Mouse (Mus musculus) liver, adult 2 months (tissue): Measurements from ENCODE around the gene Rtn4ip1. TPM values are rescaled to one million over a fixed set of nuclear protein-coding genes. Genes with fewer than 3 reads are reported as not detected.

ENCODE experiments used
- DNase-seq: peaks from one replicate; pipeline ENCODE4 v3.0.0-alpha.2; 2011; ENCODE audit warnings: low read depth, low spot score; ENCODE audit errors: extremely low read depth
- H3K27ac ChIP-seq: fragments of 200-500 bp; replicated peaks from 2 replicates; pipeline ENCODE4 v1.5.1; 2012; ENCODE audit warnings: low read depth, mild to moderate bottlenecking, control low read depth, inconsistent platforms, low read length; ENCODE audit not compliant: insufficient read depth
- H3K27me3 ChIP-seq: fragments of 200-500 bp; 2 replicates; pipeline ENCODE4 v1.6.1; 2012; ENCODE audit warnings: mild to moderate bottlenecking, moderate library complexity, low read length, inconsistent platforms; ENCODE audit not compliant: control insufficient read depth, insufficient read depth
- H3K36me3 ChIP-seq: fragments of 200-500 bp; 2 replicates; pipeline ENCODE4 v1.6.1; 2012; ENCODE audit warnings: low read length, inconsistent platforms; ENCODE audit not compliant: control insufficient read depth, insufficient read depth
- H3K4me1 ChIP-seq: fragments of 200-500 bp; 2 replicates; pipeline ENCODE4 v1.6.1; 2011; ENCODE audit warnings: low read length; ENCODE audit not compliant: control insufficient read depth, insufficient read depth
- H3K4me3 ChIP-seq: fragments of 200-500 bp; 2 replicates; pipeline ENCODE4 v1.5.1; 2011; ENCODE audit warnings: low read depth, mild to moderate bottlenecking, control low read depth, low read length, moderate library complexity; ENCODE audit not compliant: insufficient read depth
- H3K79me2 ChIP-seq: fragments of 200-500 bp; 2 replicates; pipeline ENCODE4 v1.6.1; 2012; ENCODE audit warnings: inconsistent platforms, mild to moderate bottlenecking, low read length, moderate library complexity; ENCODE audit not compliant: control insufficient read depth, insufficient read depth
- H3K9ac ChIP-seq: fragments of 200-500 bp; 2 replicates; pipeline ENCODE4 v1.6.1; 2012; ENCODE audit warnings: low read depth, mild to moderate bottlenecking, control low read depth, inconsistent platforms, low read length
- CTCF ChIP-seq: fragments of 200-500 bp; IDR thresholded peaks from 2 replicates; pipeline ENCODE4 v1.5.1; 2011; ENCODE audit warnings: low read depth, low read length, control low read depth
- POLR2A ChIP-seq: fragments of 200-500 bp; IDR thresholded peaks from 2 replicates; pipeline ENCODE4 v1.6.1; 2011; ENCODE audit warnings: low read length, control low read depth; ENCODE audit not compliant: insufficient read depth; ENCODE audit errors: extremely low read depth
- WGBS: fragments of 180-500 bp; shearing (Covaris S2); methylation state at CpG from one replicate; pipeline ENCODE4 v1.1.7; 2018; 5-methylcytosine and 5-hydroxymethylcytosine counted together
- polyA plus RNA-seq: library from polyadenylated mRNA; depleted of rRNA; stranded (reverse); fragments of >200 nt; gene quantifications from 2 replicates; pipeline ENCODE4 v1.2.3, GENCODE M21; 2012
- total RNA-seq: library from RNA; depleted of rRNA; stranded (reverse); fragments of >200 nt; gene quantifications from 2 replicates; pipeline ENCODE4 v1.2.3, GENCODE M21; 2014

Gene Rtn4ip1
- total and polyA plus RNA-seq, 2 experiments: 12.8 to 13.8 TPM

GRCm38 (mm10) chr10:43992506-43992905 is 90.9 kb downstream of the Rtn4ip1 start:
- no peak overlapping the region for H3K9ac ChIP-seq
- WGBS: 88% methylated on average over 5 of the region's 5 CpGs
- peaks cover 24% of the 10 kb centered on the region for H3K36me3 ChIP-seq
- no peaks in the 10 kb centered on the region for H3K27me3 ChIP-seq
- no peaks in the 10 kb centered on the region for H3K79me2 ChIP-seq
- no peak for DNase-seq
- H3K4me3 ChIP-seq: no peak overlapping the region
- no peak overlapping the region for H3K27ac ChIP-seq
- no peaks in the 10 kb centered on the region for H3K4me1 ChIP-seq
- no peak for TF ChIP-seq CTCF
- TF ChIP-seq POLR2A: no peak

GRCm38 (mm10) chr10:43993198-43993597 is 91.6 kb downstream of the Rtn4ip1 start:
- H3K9ac ChIP-seq: no peak overlapping the region
- no peak overlapping the region for H3K4me3 ChIP-seq
- H3K36me3 ChIP-seq: peaks cover 21% of the 10 kb centered on the region
- no peaks in the 10 kb centered on the region for H3K79me2 ChIP-seq
- TF ChIP-seq POLR2A (no peak), CTCF (no peak)
- 59% methylated on average over 6 of the region's 6 CpGs for WGBS
- no peaks in the 10 kb centered on the region for H3K27me3 ChIP-seq
- no peak for DNase-seq
- no peaks in the 10 kb centered on the region for H3K4me1 ChIP-seq
- H3K27ac ChIP-seq: no peak overlapping the region

DNA sequence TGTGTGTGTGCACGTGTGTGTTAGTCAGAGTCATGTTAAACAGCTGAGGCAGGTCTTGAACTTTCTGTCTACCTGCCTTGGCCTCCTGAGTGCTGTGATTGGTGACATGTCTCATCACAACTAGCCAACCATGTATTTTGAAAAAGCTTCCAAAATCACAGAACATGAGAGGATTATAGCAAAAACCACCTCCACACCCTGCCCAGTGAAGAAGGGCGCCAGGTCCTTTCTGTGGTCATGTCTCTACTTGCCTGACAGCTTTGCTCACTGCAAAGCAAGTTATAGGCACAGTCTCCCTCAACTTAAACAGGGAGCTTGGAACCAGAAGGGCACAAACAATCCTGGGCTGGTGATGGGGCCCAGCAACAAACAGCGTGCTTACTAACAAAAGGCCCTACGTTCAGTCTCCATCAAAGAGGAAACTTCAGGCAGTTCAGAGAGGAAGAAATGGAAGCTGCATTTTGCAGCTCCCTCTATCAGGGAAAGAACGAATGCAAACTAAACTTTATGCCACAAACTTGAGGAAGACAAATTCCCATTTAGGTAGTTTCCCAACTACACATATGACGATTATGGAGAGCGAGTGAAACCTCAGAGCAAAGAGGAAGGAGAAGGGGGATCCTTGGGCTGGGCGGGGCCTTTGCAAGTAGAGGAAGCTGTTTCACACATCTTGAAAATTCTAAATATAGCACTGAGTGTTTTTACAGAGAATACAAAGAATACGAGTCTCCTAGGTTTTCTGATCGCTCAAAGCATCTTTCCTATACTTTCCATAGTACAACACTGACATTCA is 94.4 kb downstream of the Rtn4ip1 start:
- no peak for TF ChIP-seq POLR2A
- TF ChIP-seq CTCF: no peak
- Histone ChIP-seq H3K27ac (no peak overlapping the region), H3K27me3 (no peaks in the 10 kb centered on the region), H3K9ac (no peak overlapping the region), H3K36me3 (peaks cover 12% of the 10 kb centered on the region), H3K4me3 (no peak overlapping the region), H3K79me2 (peaks cover 9% of the 10 kb centered on the region; the same call in 1 of the 2 replicates), H3K4me1 (peaks cover 5% of the 10 kb centered on the region)
- 85% methylated on average over 10 of the region's 10 CpGs for WGBS
- DNase-seq: peak; percentile 21

DNA sequence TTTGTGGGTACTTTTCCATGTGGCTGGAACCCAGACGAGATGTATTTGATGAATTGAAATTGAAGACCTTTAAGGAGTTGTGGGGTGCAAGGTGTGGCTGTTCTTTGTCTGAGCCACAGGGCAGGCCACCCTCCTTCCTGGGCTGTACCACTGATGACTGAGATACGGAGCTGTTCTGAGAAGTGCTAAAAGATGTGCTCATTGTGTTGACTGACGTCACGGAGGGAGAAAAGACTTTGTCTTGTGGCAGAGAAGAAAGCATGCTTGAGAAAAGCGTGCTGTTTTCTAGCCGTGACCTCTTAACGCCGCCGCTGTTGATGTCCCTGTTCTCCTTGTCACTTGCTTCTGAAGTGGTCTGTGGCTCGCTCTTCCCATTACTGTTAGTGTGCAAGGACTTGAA is 95.7 kb downstream of the Rtn4ip1 start:
- peaks cover 9% of the 10 kb centered on the region for H3K4me1 ChIP-seq
- H3K27me3 ChIP-seq: no peaks in the 10 kb centered on the region
- no peak overlapping the region for H3K4me3 ChIP-seq
- H3K27ac ChIP-seq: no peak overlapping the region
- no peak overlapping the region for H3K9ac ChIP-seq
- H3K36me3 ChIP-seq: peaks cover 5% of the 10 kb centered on the region; the same call in 1 of the 2 replicates
- WGBS: 89% methylated on average over 10 of the region's 10 CpGs
- TF ChIP-seq POLR2A: no peak
- TF ChIP-seq CTCF: no peak
- H3K79me2 ChIP-seq: peaks cover 9% of the 10 kb centered on the region; the same call in 1 of the 2 replicates
- DNase-seq: no peak

DNA sequence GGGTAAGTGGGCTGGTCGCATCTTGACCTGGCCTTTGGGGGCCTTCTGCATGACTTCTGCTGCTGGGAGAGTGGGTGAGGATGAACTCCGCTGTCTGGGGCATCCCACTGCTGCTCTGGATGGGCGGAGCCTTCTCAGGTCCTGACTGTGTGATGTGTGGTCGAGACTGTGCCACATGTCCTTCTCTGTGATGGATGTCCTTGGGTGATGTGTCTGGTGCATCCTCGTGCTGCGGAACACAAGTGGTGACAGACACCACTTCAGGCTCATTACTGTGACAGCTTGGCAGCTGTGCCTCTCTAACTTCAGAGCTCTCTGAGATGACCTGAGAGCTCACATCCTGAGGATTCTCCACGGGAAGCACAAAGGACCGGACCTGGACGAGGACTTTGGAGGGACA is 96.4 kb downstream of the Rtn4ip1 start:
- H3K4me1 ChIP-seq: peaks cover 9% of the 10 kb centered on the region
- no peak overlapping the region for H3K9ac ChIP-seq
- H3K79me2 ChIP-seq: peaks cover 9% of the 10 kb centered on the region; the same call in 1 of the 2 replicates
- no peak overlapping the region for H3K27ac ChIP-seq
- H3K36me3 ChIP-seq: peaks cover 1% of the 10 kb centered on the region; the same call in 1 of the 2 replicates
- TF ChIP-seq CTCF (no peak), POLR2A (no peak)
- 88% methylated on average over 9 of the region's 9 CpGs for WGBS
- no peaks in the 10 kb centered on the region for H3K27me3 ChIP-seq
- DNase-seq: no peak
- H3K4me3 ChIP-seq: no peak overlapping the region

- no peak for TF ChIP-seq CTCF
- no peak for TF ChIP-seq POLR2A
Observed at GRCm38 (mm10) chr10:43998503-43999082, 97.0 kb downstream of the Rtn4ip1 start.

More at GRCm38 (mm10) chr10:43998503-43999082, 97.0 kb downstream of the Rtn4ip1 start:
- DNase-seq: no peak
- Histone ChIP-seq H3K36me3 (peaks cover 1% of the 10 kb centered on the region; the same call in 1 of the 2 replicates), H3K27ac (no peak overlapping the region), H3K27me3 (no peaks in the 10 kb centered on the region), H3K4me3 (no peak overlapping the region), H3K79me2 (peaks cover 9% of the 10 kb centered on the region; the same call in 1 of the 2 replicates), H3K4me1 (peaks cover 9% of the 10 kb centered on the region), H3K9ac (no peak overlapping the region)
- 90% methylated on average over 8 of the region's 8 CpGs for WGBS
